ENCODE assay signal across 13 mouse cellular contexts in genomic region chr8:81761466-81761865, GRCm38 (mm10).
"Had no signal": no experiment of that assay in that cellular context is flagged by ENCODE, and none has a peak within 500 bp of the region (broad histone marks: within the 10 kb centered on the region; RNA-seq: fewer than 3 reads in every experiment).

No protein-coding gene starts in this region.

- DNase-seq: kidney, adult 8-10 months; kidney, postnatal 10 days; kidney, postnatal 4 days; left cerebral cortex, postnatal 4 days; liver, postnatal 0 days; lung, embryonic 14.5 days; retina, postnatal 1 day; right cerebral cortex, postnatal 25 days; spleen, adult 18-20 months; thymus, adult 18-20 months; thymus, postnatal 36 days had no signal

- ATAC-seq: liver, postnatal 0 days; lung, postnatal 0 days; midbrain, embryonic 15.5 days had no signal
